Mouse (Mus musculus): ENCODE data around the gene Rad9a.

GRCm38 (mm10) chr19:4159049-4159448 lies 42.4 kb downstream of the Rad9a start:
- TF ChIP-seq POLR2A (IDR thresholded peaks at IDR 0.05; ENCODE audit: insufficient read length, low read depth) (no peak), TCF12 (IDR thresholded peaks at IDR 0.05; ENCODE audit: insufficient read depth, poor library complexity, severe bottlenecking) (no peak), MYOD1 (IDR thresholded peaks at IDR 0.05; ENCODE audit: control insufficient read depth in 1 of 3, insufficient read length in 2 of 3, low read depth in 2 of 3) (no peak), MAX (IDR thresholded peaks at IDR 0.05; ENCODE audit: low read depth) (no peak), CEBPB (IDR thresholded peaks at IDR 0.05; ENCODE audit: insufficient read depth, poor library complexity, severe bottlenecking) (no peak), USF1 (IDR thresholded peaks at IDR 0.05; ENCODE audit: low read depth) (no peak), REST (IDR thresholded peaks at IDR 0.05; ENCODE audit: insufficient read depth, insufficient read length) (no peak), POLR2AphosphoS2 (IDR thresholded peaks at IDR 0.05; ENCODE audit: insufficient read length, low read depth) (no peak)
